Mouse (Mus musculus) kidney, adult 18-20 months (tissue): ENCODE data around the gene Tbc1d2.

Experiments used
- DNase-seq: peaks from one replicate; pipeline ENCODE4 v3.0.0; 2021

Gene Tbc1d2

GRCm38 (mm10) chr4:46650086-46650753 is at the start of gene Tbc1d2:
TSS of gene Tbc1d2 (minus strand) at chr4:46650209.
- peak; percentile 99 for DNase-seq

GRCm38 (mm10) chr4:46696467-46696866 is 46.5 kb upstream of the Tbc1d2 start:
- no peak for DNase-seq

GRCm38 (mm10) chr4:46690565-46690964 is 40.6 kb upstream of the Tbc1d2 start:
- DNase-seq = no peak

GRCm38 (mm10) chr4:46690023-46690420 is 40.0 kb upstream of the Tbc1d2 start:
- no peak for DNase-seq

GRCm38 (mm10) chr4:46689397-46690022 is 39.5 kb upstream of the Tbc1d2 start:
- peak; percentile 77 for DNase-seq

- no peak for DNase-seq
Observed at GRCm38 (mm10) chr4:46688213-46688832, 38.3 kb upstream of the Tbc1d2 start.

GRCm38 (mm10) chr4:46684160-46684559 is 34.2 kb upstream of the Tbc1d2 start:
- DNase-seq = no peak

GRCm38 (mm10) chr4:46676646-46677045 is 26.6 kb upstream of the Tbc1d2 start:
- no peak for DNase-seq

- no peak for DNase-seq
Observed at GRCm38 (mm10) chr4:46675992-46676391, 26.0 kb upstream of the Tbc1d2 start.

- DNase-seq = no peak
Observed at GRCm38 (mm10) chr4:46675272-46675785, 25.3 kb upstream of the Tbc1d2 start.

GRCm38 (mm10) chr4:46668620-46669019 is 18.6 kb upstream of the Tbc1d2 start:
- DNase-seq = no peak

- DNase-seq = no peak
Observed at GRCm38 (mm10) chr4:46666420-46666819, 16.4 kb upstream of the Tbc1d2 start.

GRCm38 (mm10) chr4:46665371-46665774 is 15.4 kb upstream of the Tbc1d2 start:
- no peak for DNase-seq

GRCm38 (mm10) chr4:46664123-46665009 is 14.4 kb upstream of the Tbc1d2 start:
- DNase-seq = no peak

GRCm38 (mm10) chr4:46661433-46661832 is 11.4 kb upstream of the Tbc1d2 start:
- no peak for DNase-seq

- no peak for DNase-seq
Observed at GRCm38 (mm10) chr4:46658946-46659345, 8.9 kb upstream of the Tbc1d2 start.

- peak; percentile 77 for DNase-seq
Observed at GRCm38 (mm10) chr4:46657116-46657515, 7.1 kb upstream of the Tbc1d2 start.

- no peak for DNase-seq
Observed at GRCm38 (mm10) chr4:46655956-46656355, 5.9 kb upstream of the Tbc1d2 start.

- no peak for DNase-seq
Observed at GRCm38 (mm10) chr4:46655298-46655697, 5.3 kb upstream of the Tbc1d2 start.

- no peak for DNase-seq
Observed at GRCm38 (mm10) chr4:46649161-46649560, 848 bp downstream of the Tbc1d2 start.

- no peak for DNase-seq
Observed at GRCm38 (mm10) chr4:46643676-46644112, 6.3 kb downstream of the Tbc1d2 start.

- DNase-seq = no peak
Observed at GRCm38 (mm10) chr4:46642924-46643675, 6.9 kb downstream of the Tbc1d2 start.
